Mouse (Mus musculus) heart, embryonic 13.5 days (tissue): ENCODE data around the gene Mtx1. TPM values are rescaled to one million over a fixed set of nuclear protein-coding genes. Genes with fewer than 3 reads are reported as not detected.
A peak's percentile ranks its signal among the peaks of the same experiment; 100 is the strongest.
"Not testable (repeated sequence)": the region's sequence is repeated elsewhere in the genome, so short reads cannot be mapped to it uniquely, and the experiment has no call there.

Experiments
- ATAC-seq: fragments of 200-750 bp; cut with Nextera tagmentation; 2 replicates; pipeline ENCODE4 v1.8.0; 2017; ENCODE audit warnings: moderate TSS enrichment; ENCODE audit not compliant: insufficient number of reproducible peaks, low FRiP score, low TSS enrichment; ENCODE audit errors: extremely low read depth
- H3K27ac ChIP-seq: fragments of 300-500 bp; sonication (generic); replicated peaks from 2 replicates; pipeline ENCODE4 v1.5.1; 2015; ENCODE audit warnings: moderate library complexity, mild to moderate bottlenecking, inconsistent platforms
- H3K27me3 ChIP-seq: fragments of 300-500 bp; sonication (generic); replicated peaks from 2 replicates; pipeline ENCODE4 v1.6.1; 2015; ENCODE audit warnings: mild to moderate bottlenecking, inconsistent platforms
- H3K36me3 ChIP-seq: fragments of 300-500 bp; sonication (generic); 2 replicates; pipeline ENCODE4 v1.6.1; 2015; ENCODE audit warnings: mild to moderate bottlenecking, inconsistent platforms
- H3K4me1 ChIP-seq: fragments of 300-500 bp; sonication (generic); 2 replicates; pipeline ENCODE4 v1.6.1; 2015; ENCODE audit warnings: inconsistent platforms
- H3K4me2 ChIP-seq: fragments of 300-500 bp; sonication (generic); 2 replicates; pipeline ENCODE4 v1.6.1; 2015; ENCODE audit warnings: inconsistent platforms, mild to moderate bottlenecking, moderate library complexity
- H3K4me3 ChIP-seq: fragments of 300-500 bp; sonication (generic); 2 replicates; pipeline ENCODE4 v1.5.1; 2015; ENCODE audit warnings: moderate library complexity, mild to moderate bottlenecking, inconsistent platforms
- H3K9ac ChIP-seq: fragments of 300-500 bp; sonication (generic); 2 replicates; pipeline ENCODE4 v1.6.1; 2015; ENCODE audit warnings: inconsistent platforms, mild to moderate bottlenecking, moderate library complexity
- H3K9me3 ChIP-seq: fragments of 300-500 bp; sonication (generic); 2 replicates; pipeline ENCODE4 v1.6.1; 2016; ENCODE audit warnings: inconsistent platforms
- WGBS: fragments of 180-500 bp; shearing (Covaris S2); methylation state at CpG from one replicate; pipeline ENCODE4 v1.1.7; 2015; ENCODE audit warnings: mixed read lengths; 5-methylcytosine and 5-hydroxymethylcytosine counted together
- microRNA counts: library from miRNA; unstranded; fragments of <30 nt; microRNA quantifications from one replicate; lab custom pipeline; 2016
- microRNA-seq: library from miRNA; unstranded; fragments of <30 nt; microRNA quantifications from one replicate; pipeline ENCODE4, GENCODE M21; 2016
- polyA plus RNA-seq: library from polyadenylated mRNA; unstranded; fragments of >200 nt; fragmentation: Nextera tagmentation; extraction: Ambion mirVana; gene quantifications from 2 replicates; pipeline ENCODE4 v1.2.1, GENCODE M21; 2015

Gene Mtx1
- polyA plus RNA-seq, 1 experiment from 2014 or later = 126 TPM

DNA sequence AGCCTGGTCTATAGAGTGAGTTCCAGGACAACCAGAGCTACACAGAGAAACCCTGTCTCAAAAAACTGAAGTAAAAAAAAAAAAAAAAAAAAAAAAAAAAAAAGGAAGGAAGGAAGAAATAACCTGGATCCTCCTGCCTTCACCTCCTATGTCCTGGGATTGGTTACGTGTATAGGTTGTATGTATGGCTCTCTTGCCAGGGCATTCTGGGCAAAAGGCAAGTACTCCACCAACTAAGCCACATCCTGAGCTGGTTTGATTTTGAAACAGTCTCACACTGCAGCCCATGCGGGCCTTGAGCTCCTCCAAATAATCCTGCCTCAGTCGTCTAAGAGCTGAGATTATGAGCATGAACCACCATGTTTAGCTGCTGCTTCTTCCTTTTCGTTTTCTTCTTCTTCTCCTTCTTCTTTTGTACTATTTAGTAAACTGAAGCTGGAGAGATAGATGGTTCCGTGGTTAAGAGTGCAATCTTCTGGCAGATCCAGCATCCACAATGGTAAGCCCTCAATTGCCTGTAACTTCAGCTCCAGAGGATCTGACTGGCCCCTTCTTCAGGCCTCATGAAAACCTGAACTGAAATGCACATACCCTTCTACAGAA is 63.1 kb downstream of the Mtx1 start:
- Histone ChIP-seq H3K27ac (peak overlapping the region; percentile 97; the same call in 1 of the 2 replicates), H3K36me3 (peaks cover 22% of the 10 kb centered on the region), H3K27me3 (peaks cover 13% of the 10 kb centered on the region), H3K4me3 (peak overlapping the region; percentile 90), H3K9ac (peak overlapping the region; percentile 99), H3K4me2 (peak overlapping the region; percentile 92), H3K9me3 (no peaks in the 10 kb centered on the region), H3K4me1 (peaks cover 41% of the 10 kb centered on the region)
- no peak for ATAC-seq
- WGBS = 71% methylated on average over 5 of the region's 5 CpGs

- Histone ChIP-seq H3K9me3 (no peaks in the 10 kb centered on the region), H3K27ac (no peak overlapping the region), H3K4me2 (no peak overlapping the region), H3K27me3 (peaks cover 19% of the 10 kb centered on the region), H3K4me3 (no peak overlapping the region), H3K36me3 (peaks cover 16% of the 10 kb centered on the region), H3K9ac (no peak overlapping the region), H3K4me1 (peaks cover 41% of the 10 kb centered on the region)
- ATAC-seq = no peak
- 74% methylated on average over 1 of the region's 1 CpGs for WGBS
Measured at GRCm38 (mm10) chr3:89163123-89163522, 63.8 kb downstream of the Mtx1 start.

DNA sequence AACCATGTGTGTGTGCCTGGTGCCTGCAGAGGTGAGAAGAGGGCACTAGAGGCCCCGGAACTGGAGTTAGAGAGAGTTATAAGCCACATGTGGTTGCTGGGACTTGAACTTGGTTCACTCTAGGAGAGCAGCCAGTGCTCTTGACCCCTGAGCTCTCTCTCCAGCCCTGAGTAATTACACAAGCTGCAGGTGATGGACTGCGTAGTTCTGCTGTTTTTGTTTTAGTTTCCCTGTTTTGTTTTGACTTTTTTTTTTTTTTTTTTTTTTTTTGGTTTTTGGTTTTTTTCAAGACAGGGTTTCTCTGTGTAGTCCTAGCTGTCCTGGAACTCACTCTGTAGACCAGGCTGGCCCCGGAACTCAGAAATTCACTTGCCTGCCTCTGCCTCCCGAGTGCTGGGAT is 65.1 kb downstream of the Mtx1 start:
- H3K9ac ChIP-seq = no peak overlapping the region
- H3K9me3 ChIP-seq = no peaks in the 10 kb centered on the region
- ATAC-seq = no peak
- no peak overlapping the region for H3K4me3 ChIP-seq
- 78% methylated on average over 4 of the region's 4 CpGs for WGBS
- no peak overlapping the region for H3K4me2 ChIP-seq
- peaks cover 3% of the 10 kb centered on the region for H3K36me3 ChIP-seq
- H3K27me3 ChIP-seq = peaks cover 31% of the 10 kb centered on the region
- H3K27ac ChIP-seq = no peak overlapping the region
- peaks cover 40% of the 10 kb centered on the region for H3K4me1 ChIP-seq

DNA sequence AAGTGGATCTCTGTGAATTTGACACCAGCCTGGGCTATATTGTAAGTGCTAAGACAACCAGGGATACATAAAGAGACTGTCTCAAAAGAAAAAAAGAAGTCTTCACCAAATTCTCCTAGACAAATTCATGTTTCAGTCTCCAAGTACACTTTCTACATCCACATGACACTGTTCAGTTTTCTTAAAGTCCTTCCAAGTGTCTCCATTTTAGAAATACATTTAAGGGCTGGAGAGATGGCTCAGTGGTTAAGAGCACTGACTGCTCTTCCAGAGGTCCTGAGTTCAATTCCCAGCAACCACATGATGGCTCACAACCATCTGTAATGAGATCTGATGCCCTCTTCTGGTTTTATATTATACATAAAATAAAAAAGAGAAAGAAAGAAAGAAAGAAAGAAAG is 65.7 kb downstream of the Mtx1 start:
- peaks cover 32% of the 10 kb centered on the region for H3K27me3 ChIP-seq
- not testable (repeated sequence) for ATAC-seq, H3K4me3 ChIP-seq, H3K4me2 ChIP-seq, H3K9me3 ChIP-seq, H3K36me3 ChIP-seq, H3K27ac ChIP-seq, H3K9ac ChIP-seq
- H3K4me1 ChIP-seq = peaks cover 34% of the 10 kb centered on the region

GRCm38 (mm10) chr3:89159616-89160344 is 67.1 kb downstream of the Mtx1 start, which contains the start of gene Hcn3:
Gene Hcn3 (minus strand): TSS chr3:89160196.
- H3K4me2 ChIP-seq = peak within 1 kb of the TSS; percentile 99
- no peaks in the 10 kb centered on the region for H3K9me3 ChIP-seq
- peak within 1 kb of the TSS; percentile 71 for H3K9ac ChIP-seq
- peak; percentile 60; the same call in 1 of the 2 replicates for ATAC-seq
- under 1% methylated on average over 61 of the region's 66 CpGs for WGBS
- no peak within 1 kb of the TSS for H3K27ac ChIP-seq
- peaks cover 41% of the 10 kb centered on the region for H3K27me3 ChIP-seq
- H3K4me1 ChIP-seq = peaks cover 24% of the 10 kb centered on the region
- peak within 1 kb of the TSS; percentile 61 for H3K4me3 ChIP-seq
- H3K36me3 ChIP-seq = no peaks in the 10 kb centered on the region

DNA sequence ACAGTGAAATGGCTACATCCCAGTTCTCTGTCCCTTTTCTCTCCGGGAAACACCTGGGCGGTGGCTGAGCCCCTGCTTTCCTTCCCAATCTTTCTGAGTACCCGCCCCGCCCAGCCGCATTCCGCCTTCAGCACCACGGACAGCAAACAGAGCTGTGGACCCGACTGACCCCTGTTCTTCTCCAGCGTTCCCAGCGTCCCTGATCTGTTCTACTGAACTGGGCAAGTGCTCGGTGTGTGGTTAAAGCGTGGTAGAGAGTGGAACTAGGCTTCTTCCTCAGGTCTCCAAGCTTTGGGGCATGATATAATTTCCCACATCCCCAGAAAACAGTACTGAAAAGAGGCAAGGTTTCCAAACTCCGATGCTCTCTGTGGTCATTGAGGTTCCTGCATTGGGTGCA is 67.7 kb downstream of the Mtx1 start:
- 2% methylated on average over 13 of the region's 13 CpGs for WGBS
- no peak overlapping the region for H3K27ac ChIP-seq
- H3K9me3 ChIP-seq = no peaks in the 10 kb centered on the region
- peaks cover 23% of the 10 kb centered on the region for H3K4me1 ChIP-seq
- peak overlapping the region; percentile 99 for H3K4me2 ChIP-seq
- no peaks in the 10 kb centered on the region for H3K36me3 ChIP-seq
- peak overlapping the region; percentile 61 for H3K4me3 ChIP-seq
- peaks cover 44% of the 10 kb centered on the region for H3K27me3 ChIP-seq
- no peak for ATAC-seq
- 0 out of 2 replicates have a peak overlapping the region, but pooled peaks have one; percentile 71 for H3K9ac ChIP-seq

MicroRNAs encoded within 50 kb of the gene (microRNA counts, 519-probe panel; counts per million panel counts)
- 209 counts per million, percentile 61 among the panel's probes with 10 or more counts for microRNA mmu-miR-92b (lab: Ali Mortazavi, UCI)

Small RNA genes lying within 50 kb of the gene (microRNA-seq; reads per million reads assigned to microRNA genes)
- gene Mir92b = 93.0 reads per million, percentile 53 among the genes with 10 or more reads in this experiment

Other genes with a start within 250 kb of the Mtx1 start
- gene Rusc1, start 133.8 kb downstream of the Mtx1 start, polyA plus RNA-seq = 8.6 and 9.8 TPM in 2 replicates
- gene Gm43738, start 126.0 kb downstream of the Mtx1 start, polyA plus RNA-seq = not detected in 2 replicates
- 119 and 130 TPM in 2 replicates for gene Fdps, start 125.1 kb downstream of the Mtx1 start, polyA plus RNA-seq
- 0.98 and 5.3 TPM in 2 replicates for gene Pklr, start 90.9 kb downstream of the Mtx1 start, polyA plus RNA-seq
- 0.68 and 1.0 TPM in 2 replicates for gene Hcn3, start 66.9 kb downstream of the Mtx1 start, polyA plus RNA-seq
- gene Clk2, start 62.3 kb downstream of the Mtx1 start, polyA plus RNA-seq = 16.9 and 17.4 TPM in 2 replicates
- 83.4 and 88.1 TPM in 2 replicates for gene Scamp3, start 49.6 kb downstream of the Mtx1 start, polyA plus RNA-seq
- gene Fam189b, start 43.9 kb downstream of the Mtx1 start, polyA plus RNA-seq = 12.8 and 13.5 TPM in 2 replicates
- 32.7 and 34.8 TPM in 2 replicates for gene Gba, start 24.2 kb downstream of the Mtx1 start, polyA plus RNA-seq
- 15.6 and 16.2 TPM in 2 replicates for gene Thbs3, start 11.9 kb downstream of the Mtx1 start, polyA plus RNA-seq
- 0.59 and 1.1 TPM in 2 replicates for gene Muc1, start 2.0 kb upstream of the Mtx1 start, polyA plus RNA-seq
- 216 and 229 TPM in 2 replicates for gene Krtcap2, start 18.9 kb upstream of the Mtx1 start, polyA plus RNA-seq
- 0.70 and 0.76 TPM in 2 replicates for gene Trim46, start 19.2 kb upstream of the Mtx1 start, polyA plus RNA-seq
- 77.5 and 85.1 TPM in 2 replicates for gene Dpm3, start 32.3 kb upstream of the Mtx1 start, polyA plus RNA-seq
- gene Slc50a1, start 43.5 kb upstream of the Mtx1 start, polyA plus RNA-seq = 40.6 and 40.7 TPM in 2 replicates
- gene Efna1, start 54.1 kb upstream of the Mtx1 start, polyA plus RNA-seq = 33.3 and 38.4 TPM in 2 replicates
- gene Efna3, start 95.9 kb upstream of the Mtx1 start, polyA plus RNA-seq = 1.8 and 1.9 TPM in 2 replicates
- gene Efna4, start 110.9 kb upstream of the Mtx1 start, polyA plus RNA-seq = 9.9 and 10.2 TPM in 2 replicates
- gene Adam15, start 122.9 kb upstream of the Mtx1 start, polyA plus RNA-seq = 58.3 and 58.9 TPM in 2 replicates
- gene Dcst2, start 134.9 kb upstream of the Mtx1 start, polyA plus RNA-seq = 0.08 TPM in 1 of 2 replicates, not detected in the other
- gene Dcst1, start 138.2 kb upstream of the Mtx1 start, polyA plus RNA-seq = 0.09 and 0.10 TPM in 2 replicates
- 1.9 and 2.1 TPM in 2 replicates for gene Zbtb7b, start 167.7 kb upstream of the Mtx1 start, polyA plus RNA-seq
- gene Lenep, start 175.7 kb upstream of the Mtx1 start, polyA plus RNA-seq = 0.75 TPM in 1 of 2 replicates, not detected in the other
- 30.3 and 32.0 TPM in 2 replicates for gene Flad1, start 184.8 kb upstream of the Mtx1 start, polyA plus RNA-seq
- gene Cks1b, start 191.3 kb upstream of the Mtx1 start, polyA plus RNA-seq = 339 and 400 TPM in 2 replicates
- 63.4 and 66.1 TPM in 2 replicates for gene Shc1, start 191.4 kb upstream of the Mtx1 start, polyA plus RNA-seq
- gene Pygo2, start 203.1 kb upstream of the Mtx1 start, polyA plus RNA-seq = 24.3 and 24.8 TPM in 2 replicates
- gene Pbxip1, start 209.6 kb upstream of the Mtx1 start, polyA plus RNA-seq = 61.3 and 64.1 TPM in 2 replicates
- gene Pmvk, start 227.5 kb upstream of the Mtx1 start, polyA plus RNA-seq = 47.6 and 58.3 TPM in 2 replicates